Mouse (Mus musculus) brain, embryonic 14.5 days (tissue): ENCODE measurements around the gene Exosc2.

Experiments used
- CTCF ChIP-seq: fragments of 200-500 bp; IDR thresholded peaks from 2 replicates; pipeline ENCODE4 v1.5.1; 2012; ENCODE audit warnings: inconsistent platforms, mild to moderate bottlenecking, moderate library complexity, borderline replicate concordance; ENCODE audit not compliant: insufficient read depth, insufficient read length; ENCODE audit errors: extremely low read depth
- POLR2A ChIP-seq: fragments of 200-500 bp; IDR thresholded peaks from 2 replicates; pipeline ENCODE4 v1.6.1; 2012; ENCODE audit warnings: mild to moderate bottlenecking, inconsistent platforms, borderline replicate concordance; ENCODE audit not compliant: poor library complexity, insufficient read depth, insufficient read length, severe bottlenecking; ENCODE audit errors: extremely low read depth

DNA sequence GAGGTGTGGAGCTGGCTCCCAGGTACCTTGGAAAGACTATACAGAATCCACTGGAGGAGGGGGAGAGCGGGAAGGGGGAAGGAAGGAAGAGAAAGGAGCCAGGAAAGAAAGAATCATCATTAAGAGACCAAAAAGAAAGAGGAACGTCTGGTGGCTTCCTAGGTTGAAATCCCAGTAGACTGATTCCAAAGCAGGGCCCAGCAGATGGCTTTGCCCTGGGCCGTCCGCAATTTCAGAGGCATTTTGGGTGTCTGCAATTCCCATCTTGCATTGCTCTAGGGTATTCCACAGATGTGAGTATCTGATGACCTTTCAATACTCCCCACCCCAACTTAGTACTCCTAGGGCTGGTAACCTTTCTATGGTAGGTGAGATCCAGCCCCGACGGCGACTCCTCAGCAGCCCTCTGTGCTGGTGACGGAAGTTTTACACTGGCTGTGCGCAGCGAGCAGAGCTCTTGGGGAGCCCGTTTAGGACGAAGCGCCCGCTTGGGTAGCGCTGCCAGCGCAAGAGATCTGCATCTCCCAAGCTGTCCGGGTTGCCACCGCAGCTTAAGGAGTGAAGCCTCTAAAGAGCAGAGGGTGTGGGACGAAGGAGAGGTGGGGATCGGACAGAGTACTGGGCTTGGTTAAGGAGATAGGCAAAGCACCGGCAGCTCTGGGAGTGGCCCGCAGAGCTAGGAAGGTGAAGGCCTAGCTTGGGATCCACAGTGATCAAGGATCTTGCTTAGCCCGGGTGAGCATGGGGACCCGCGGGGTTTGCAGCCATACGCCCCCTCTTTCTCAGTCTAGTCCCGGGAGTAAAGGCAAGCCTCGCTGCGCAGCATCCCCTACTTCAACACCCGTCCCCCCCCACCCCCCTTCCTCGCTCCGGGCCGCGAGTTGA, 31.7 kb upstream of the Exosc2 start:
- TF ChIP-seq POLR2A: no peak
- TF ChIP-seq CTCF: no peak
